Mouse (Mus musculus): ENCODE results near the gene Etv6. TPM values are rescaled to one million over a fixed set of nuclear protein-coding genes. Genes with fewer than 3 reads are reported as not detected.
A peak's percentile ranks its signal among the peaks of the same experiment; 100 is the strongest.

Etv6 gene
- polyA plus RNA-seq, 1 experiment from 2014 or later = 10.4 TPM

GRCm38 (mm10) chr6:134128594-134128993, 93.1 kb downstream of the Etv6 start:
- Histone ChIP-seq H3K36me3 (ENCODE audit: control insufficient read depth, insufficient read depth, low read length) (0 out of 2 replicates have a peak, but pooled peaks cover 5% of the 10 kb centered on the region), H3K9ac (ENCODE audit: low read length) (no peak overlapping the region), H3K27me3 (ENCODE audit: control insufficient read depth, insufficient read depth, low read length) (no peaks in the 10 kb centered on the region), H3K4me2 (ENCODE audit: low read depth, low read length) (no peak overlapping the region), H3K27ac (ENCODE audit: low read length) (no peak overlapping the region), H3K9me3 (replicated peaks; ENCODE audit: control insufficient read depth, low read length) (no peaks in the 10 kb centered on the region), H3K4me3 (replicated peaks; ENCODE audit: low read length) (no peak overlapping the region), H3K4me1 (ENCODE audit: control insufficient read depth, insufficient read depth, low read length) (no peaks in the 10 kb centered on the region)
- 92% methylated on average over 13 of the region's 13 CpGs for WGBS
- ATAC-seq (ENCODE audit: insufficient read depth, low FRiP score) = no peak

- 86% methylated on average over 7 of the region's 7 CpGs for WGBS
- no peaks in the 10 kb centered on the region for H3K9me3 ChIP-seq (replicated peaks; ENCODE audit: control insufficient read depth, low read length)
- no peak overlapping the region for H3K9ac ChIP-seq (ENCODE audit: low read length)
- H3K36me3 ChIP-seq (ENCODE audit: control insufficient read depth, insufficient read depth, low read length) = 0 out of 2 replicates have a peak, but pooled peaks cover 5% of the 10 kb centered on the region
- ATAC-seq (ENCODE audit: insufficient read depth, low FRiP score) = no peak
- no peak overlapping the region for H3K4me3 ChIP-seq (replicated peaks; ENCODE audit: low read length)
- no peak overlapping the region for H3K4me2 ChIP-seq (ENCODE audit: low read depth, low read length)
- no peaks in the 10 kb centered on the region for H3K27me3 ChIP-seq (ENCODE audit: control insufficient read depth, insufficient read depth, low read length)
- no peak overlapping the region for H3K27ac ChIP-seq (ENCODE audit: low read length)
- no peaks in the 10 kb centered on the region for H3K4me1 ChIP-seq (ENCODE audit: control insufficient read depth, insufficient read depth, low read length)
Observed at GRCm38 (mm10) chr6:134129848-134130247, 94.3 kb downstream of the Etv6 start.

GRCm38 (mm10) chr6:134130816-134131215, 95.3 kb downstream of the Etv6 start:
- no peaks in the 10 kb centered on the region for H3K4me1 ChIP-seq (ENCODE audit: control insufficient read depth, insufficient read depth, low read length)
- H3K4me3 ChIP-seq (replicated peaks; ENCODE audit: low read length) = no peak overlapping the region
- H3K36me3 ChIP-seq (ENCODE audit: control insufficient read depth, insufficient read depth, low read length) = 0 out of 2 replicates have a peak, but pooled peaks cover 5% of the 10 kb centered on the region
- H3K9me3 ChIP-seq (replicated peaks; ENCODE audit: control insufficient read depth, low read length) = no peaks in the 10 kb centered on the region
- H3K4me2 ChIP-seq (ENCODE audit: low read depth, low read length) = no peak overlapping the region
- no peaks in the 10 kb centered on the region for H3K27me3 ChIP-seq (ENCODE audit: control insufficient read depth, insufficient read depth, low read length)
- H3K27ac ChIP-seq (ENCODE audit: low read length) = no peak overlapping the region
- no peak overlapping the region for H3K9ac ChIP-seq (ENCODE audit: low read length)
- no peak for ATAC-seq (ENCODE audit: insufficient read depth, low FRiP score)
- WGBS = 92% methylated on average over 5 of the region's 5 CpGs

GRCm38 (mm10) chr6:134131601-134132000, 96.1 kb downstream of the Etv6 start:
- 91% methylated on average over 2 of the region's 2 CpGs for WGBS
- H3K9ac ChIP-seq (ENCODE audit: low read length) = no peak overlapping the region
- no peak overlapping the region for H3K27ac ChIP-seq (ENCODE audit: low read length)
- no peak for ATAC-seq (ENCODE audit: insufficient read depth, low FRiP score)
- no peaks in the 10 kb centered on the region for H3K27me3 ChIP-seq (ENCODE audit: control insufficient read depth, insufficient read depth, low read length)
- no peaks in the 10 kb centered on the region for H3K4me1 ChIP-seq (ENCODE audit: control insufficient read depth, insufficient read depth, low read length)
- 0 out of 2 replicates have a peak, but pooled peaks cover 5% of the 10 kb centered on the region for H3K36me3 ChIP-seq (ENCODE audit: control insufficient read depth, insufficient read depth, low read length)
- H3K4me3 ChIP-seq (replicated peaks; ENCODE audit: low read length) = no peak overlapping the region
- H3K4me2 ChIP-seq (ENCODE audit: low read depth, low read length) = no peak overlapping the region
- H3K9me3 ChIP-seq (replicated peaks; ENCODE audit: control insufficient read depth, low read length) = no peaks in the 10 kb centered on the region

- no peak overlapping the region for H3K9ac ChIP-seq (ENCODE audit: low read length)
- no peak overlapping the region for H3K4me3 ChIP-seq (replicated peaks; ENCODE audit: low read length)
- no peaks in the 10 kb centered on the region for H3K4me1 ChIP-seq (ENCODE audit: control insufficient read depth, insufficient read depth, low read length)
- 63% methylated on average over 4 of the region's 4 CpGs for WGBS
- no peak for ATAC-seq (ENCODE audit: insufficient read depth, low FRiP score)
- H3K9me3 ChIP-seq (replicated peaks; ENCODE audit: control insufficient read depth, low read length) = no peaks in the 10 kb centered on the region
- no peak overlapping the region for H3K4me2 ChIP-seq (ENCODE audit: low read depth, low read length)
- H3K27me3 ChIP-seq (ENCODE audit: control insufficient read depth, insufficient read depth, low read length) = no peaks in the 10 kb centered on the region
- H3K27ac ChIP-seq (ENCODE audit: low read length) = no peak overlapping the region
- H3K36me3 ChIP-seq (ENCODE audit: control insufficient read depth, insufficient read depth, low read length) = 0 out of 2 replicates have a peak, but pooled peaks cover 5% of the 10 kb centered on the region
Observed at GRCm38 (mm10) chr6:134133756-134134155, 98.3 kb downstream of the Etv6 start.

GRCm38 (mm10) chr6:134134821-134135323, 99.4 kb downstream of the Etv6 start:
- Histone ChIP-seq H3K4me1 (ENCODE audit: control insufficient read depth, insufficient read depth, low read length) (no peaks in the 10 kb centered on the region), H3K27ac (ENCODE audit: low read length) (no peak overlapping the region), H3K27me3 (ENCODE audit: control insufficient read depth, insufficient read depth, low read length) (no peaks in the 10 kb centered on the region), H3K4me3 (replicated peaks; ENCODE audit: low read length) (no peak overlapping the region), H3K9me3 (replicated peaks; ENCODE audit: control insufficient read depth, low read length) (no peaks in the 10 kb centered on the region), H3K36me3 (ENCODE audit: control insufficient read depth, insufficient read depth, low read length) (no peaks in the 10 kb centered on the region), H3K9ac (ENCODE audit: low read length) (no peak overlapping the region), H3K4me2 (ENCODE audit: low read depth, low read length) (no peak overlapping the region)
- ATAC-seq (ENCODE audit: insufficient read depth, low FRiP score) = no peak
- WGBS = 80% methylated on average over 9 of the region's 9 CpGs

- H3K9ac ChIP-seq (ENCODE audit: low read length) = no peak overlapping the region
- H3K36me3 ChIP-seq (ENCODE audit: control insufficient read depth, insufficient read depth, low read length) = no peaks in the 10 kb centered on the region
- 73% methylated on average over 3 of the region's 3 CpGs for WGBS
- H3K27me3 ChIP-seq (ENCODE audit: control insufficient read depth, insufficient read depth, low read length) = no peaks in the 10 kb centered on the region
- no peak overlapping the region for H3K4me3 ChIP-seq (replicated peaks; ENCODE audit: low read length)
- H3K4me1 ChIP-seq (ENCODE audit: control insufficient read depth, insufficient read depth, low read length) = 0 out of 2 replicates have a peak, but pooled peaks cover under 1% of the 10 kb centered on the region
- H3K4me2 ChIP-seq (ENCODE audit: low read depth, low read length) = no peak overlapping the region
- ATAC-seq (ENCODE audit: insufficient read depth, low FRiP score) = no peak
- no peaks in the 10 kb centered on the region for H3K9me3 ChIP-seq (replicated peaks; ENCODE audit: control insufficient read depth, low read length)
- H3K27ac ChIP-seq (ENCODE audit: low read length) = no peak overlapping the region
Observed at GRCm38 (mm10) chr6:134136315-134136714, 100.8 kb downstream of the Etv6 start.

GRCm38 (mm10) chr6:134139359-134139758, 103.9 kb downstream of the Etv6 start:
- no peak for ATAC-seq (ENCODE audit: insufficient read depth, low FRiP score)
- Histone ChIP-seq H3K27me3 (ENCODE audit: control insufficient read depth, insufficient read depth, low read length) (no peaks in the 10 kb centered on the region), H3K9me3 (replicated peaks; ENCODE audit: control insufficient read depth, low read length) (no peaks in the 10 kb centered on the region), H3K4me3 (replicated peaks; ENCODE audit: low read length) (no peak overlapping the region), H3K27ac (ENCODE audit: low read length) (no peak overlapping the region), H3K4me2 (ENCODE audit: low read depth, low read length) (no peak overlapping the region), H3K4me1 (ENCODE audit: control insufficient read depth, insufficient read depth, low read length) (peaks cover 22% of the 10 kb centered on the region), H3K9ac (ENCODE audit: low read length) (no peak overlapping the region), H3K36me3 (ENCODE audit: control insufficient read depth, insufficient read depth, low read length) (no peaks in the 10 kb centered on the region)
- 85% methylated on average over 3 of the region's 3 CpGs for WGBS

GRCm38 (mm10) chr6:134140718-134141615, 105.5 kb downstream of the Etv6 start:
- no peak overlapping the region for H3K4me2 ChIP-seq (ENCODE audit: low read depth, low read length)

More at GRCm38 (mm10) chr6:134140718-134141615, 105.5 kb downstream of the Etv6 start:
- no peak for ATAC-seq (ENCODE audit: insufficient read depth, low FRiP score)
- H3K4me3 ChIP-seq (replicated peaks; ENCODE audit: low read length) = no peak overlapping the region
- H3K36me3 ChIP-seq (ENCODE audit: control insufficient read depth, insufficient read depth, low read length) = no peaks in the 10 kb centered on the region
- no peaks in the 10 kb centered on the region for H3K27me3 ChIP-seq (ENCODE audit: control insufficient read depth, insufficient read depth, low read length)
- H3K4me1 ChIP-seq (ENCODE audit: control insufficient read depth, insufficient read depth, low read length) = peaks cover 28% of the 10 kb centered on the region
- no peak overlapping the region for H3K9ac ChIP-seq (ENCODE audit: low read length)
- H3K27ac ChIP-seq (ENCODE audit: low read length) = peak overlapping the region; percentile 3
- no peaks in the 10 kb centered on the region for H3K9me3 ChIP-seq (replicated peaks; ENCODE audit: control insufficient read depth, low read length)
- 54% methylated on average over 16 of the region's 16 CpGs for WGBS
